Mouse (Mus musculus) C2C12 (cell line): ENCODE measurements around the gene Map3k14.

Source experiments
- CTCF ChIP-seq: IDR thresholded peaks from one replicate; pipeline ENCODE4 v1.5.1; 2011; ENCODE audit not compliant: control insufficient read depth, insufficient read depth, insufficient read length
- MAX ChIP-seq: IDR thresholded peaks from one replicate; pipeline ENCODE4 v1.6.1; 2011; ENCODE audit warnings: mild to moderate bottlenecking, control low read depth

GRCm38 (mm10) chr11:103269426-103269825 is 2.2 kb upstream of the Map3k14 start:
- no peak for TF ChIP-seq MAX
- no peak for TF ChIP-seq CTCF
